Mouse (Mus musculus): ENCODE results near the gene Hsbp1. TPM values are rescaled to one million over a fixed set of nuclear protein-coding genes. Genes with fewer than 3 reads are reported as not detected.
"Not testable (repeated sequence)": the region's sequence is repeated elsewhere in the genome, so short reads cannot be mapped to it uniquely, and the experiment has no call there.

Gene Hsbp1
- 94.5 and 98.9 TPM in 2 replicates for total RNA-seq (2012; rRNA removed)

- Histone ChIP-seq H3K9ac (ENCODE audit: insufficient read depth, low read depth, low read length, poor library complexity, severe bottlenecking) (peak within 1 kb of the TSS; percentile 91), H3K9me3 (ENCODE audit: control insufficient read depth, insufficient read depth, low read depth, low read length) (peaks cover 1% of the 10 kb centered on the region; the same call in 1 of the 2 replicates), H3K36me3 (ENCODE audit: control insufficient read depth, insufficient read depth, low read length, poor library complexity, severe bottlenecking) (peaks cover 22% of the 10 kb centered on the region), H3K4me3 (ENCODE audit: insufficient read depth in 1 of 2, low read depth in 1 of 2, low read length in 2 of 2, poor library complexity in 1 of 2, severe bottlenecking in 1 of 2) (peak within 1 kb of the TSS; percentile 93 to 94), H3K27ac (ENCODE audit: insufficient read depth, low read depth, low read length, poor library complexity, severe bottlenecking) (no peak within 1 kb of the TSS; the same call in 1 of the 2 replicates), H3K4me1 (ENCODE audit: control insufficient read depth in 2 of 2, insufficient read depth in 2 of 2, low read length in 2 of 2, poor library complexity in 1 of 2) (no peaks in the 10 kb centered on the region)
- in situ Hi-C loops (cut with MboI; ENCODE audit: low sequenced_read_pairs in 2 of 2, unreplicated experiment in 2 of 2) = no loop called here
- TF ChIP-seq ZC3H11A (IDR thresholded peaks at IDR 0.05; ENCODE audit: borderline replicate concordance, low read depth, low read length) = no peak
- peak; percentile 97 for TF ChIP-seq HCFC1 (IDR thresholded peaks at IDR 0.05; ENCODE audit: borderline replicate concordance, insufficient read depth, low read length)
- peak; percentile 98 for TF ChIP-seq CHD2 (IDR thresholded peaks at IDR 0.05; ENCODE audit: low read depth, low read length)
- DNase-seq (ENCODE audit: low read depth, low spot score) = peak; percentile 96
Measured at GRCm38 (mm10) chr8:119344190-119344856, at the start of gene Hsbp1. TSS of gene Hsbp1 (plus strand) at chr8:119344488.

DNA sequence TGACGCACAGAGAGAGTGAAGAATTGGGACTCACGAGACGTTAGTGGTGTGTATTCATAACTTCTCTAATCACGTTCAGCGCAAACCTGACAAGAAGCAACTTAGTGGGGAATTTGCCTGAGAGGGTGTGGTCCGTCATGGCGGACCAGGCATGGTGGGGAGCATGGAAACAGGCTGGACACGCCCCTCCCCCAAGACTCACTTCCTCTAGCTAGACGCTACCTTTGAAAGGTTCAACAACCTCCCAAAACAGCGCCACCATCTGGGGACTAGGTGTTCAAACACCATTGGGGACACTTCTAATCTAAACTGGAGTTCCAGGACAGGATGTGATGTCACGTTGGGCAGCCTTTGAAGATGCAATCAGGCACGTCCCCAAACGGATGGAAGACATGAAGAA lies 48.8 kb upstream of the Hsbp1 start:
- H3K36me3 ChIP-seq (ENCODE audit: control insufficient read depth, insufficient read depth, low read length, poor library complexity, severe bottlenecking) = no peaks in the 10 kb centered on the region
- H3K4me3 ChIP-seq (ENCODE audit: insufficient read depth in 1 of 2, low read depth in 1 of 2, low read length in 2 of 2, poor library complexity in 1 of 2, severe bottlenecking in 1 of 2) = no peak overlapping the region
- no peak overlapping the region for H3K9ac ChIP-seq (ENCODE audit: insufficient read depth, low read depth, low read length, poor library complexity, severe bottlenecking)
- H3K9me3 ChIP-seq (ENCODE audit: control insufficient read depth, insufficient read depth, low read depth, low read length) = no peaks in the 10 kb centered on the region
- H3K27ac ChIP-seq (ENCODE audit: insufficient read depth, low read depth, low read length, poor library complexity, severe bottlenecking) = no peak overlapping the region
- in situ Hi-C loops (cut with MboI; ENCODE audit: low sequenced_read_pairs in 2 of 2, unreplicated experiment in 2 of 2) = no loop called here
- peak; percentile 40 for DNase-seq (ENCODE audit: low read depth, low spot score)
- no peaks in the 10 kb centered on the region for H3K4me1 ChIP-seq (ENCODE audit: control insufficient read depth in 2 of 2, insufficient read depth in 2 of 2, low read length in 2 of 2, poor library complexity in 1 of 2)
- TF ChIP-seq CHD2 (IDR thresholded peaks at IDR 0.05; ENCODE audit: low read depth, low read length) (no peak), ZC3H11A (IDR thresholded peaks at IDR 0.05; ENCODE audit: borderline replicate concordance, low read depth, low read length) (no peak), ZNF384 (IDR thresholded peaks at IDR 0.05; ENCODE audit: low read depth, low read length) (no peak), MAFK (IDR thresholded peaks at IDR 0.05; ENCODE audit: insufficient read depth, low read depth, low read length) (no peak), HCFC1 (IDR thresholded peaks at IDR 0.05; ENCODE audit: borderline replicate concordance, insufficient read depth, low read length) (no peak)

DNA sequence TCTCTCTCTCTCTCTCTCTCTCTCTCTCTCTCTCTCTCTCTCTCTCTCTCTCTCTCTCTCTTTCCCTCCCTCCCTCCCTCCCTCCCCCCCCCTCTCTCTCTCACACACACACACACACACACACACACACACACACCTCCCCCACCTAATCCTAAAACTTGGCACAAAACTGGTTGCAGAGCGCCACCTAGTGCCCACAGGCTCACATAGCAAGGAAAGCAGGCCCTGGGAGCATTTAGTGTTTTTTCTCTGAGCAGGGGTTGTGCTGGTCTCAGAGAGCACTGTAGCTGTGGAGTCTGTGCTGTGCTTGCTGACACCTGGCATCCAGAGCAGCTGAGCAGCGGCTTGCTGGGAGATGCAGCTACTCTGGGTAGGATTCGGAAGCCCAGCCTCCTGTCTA lies 46.5 kb upstream of the Hsbp1 start:
- H3K4me1 ChIP-seq (ENCODE audit: control insufficient read depth in 2 of 2, insufficient read depth in 2 of 2, low read length in 2 of 2, poor library complexity in 1 of 2); in situ Hi-C loops (cut with MboI; ENCODE audit: low sequenced_read_pairs in 2 of 2, unreplicated experiment in 2 of 2); H3K9me3 ChIP-seq (ENCODE audit: control insufficient read depth, insufficient read depth, low read depth, low read length); H3K36me3 ChIP-seq (ENCODE audit: control insufficient read depth, insufficient read depth, low read length, poor library complexity, severe bottlenecking); H3K27ac ChIP-seq (ENCODE audit: insufficient read depth, low read depth, low read length, poor library complexity, severe bottlenecking); H3K4me3 ChIP-seq (ENCODE audit: insufficient read depth in 1 of 2, low read depth in 1 of 2, low read length in 2 of 2, poor library complexity in 1 of 2, severe bottlenecking in 1 of 2); H3K9ac ChIP-seq (ENCODE audit: insufficient read depth, low read depth, low read length, poor library complexity, severe bottlenecking): not testable (repeated sequence)
- peak; percentile 16; the same call in 1 of the 2 replicates for TF ChIP-seq ZC3H11A (IDR thresholded peaks at IDR 0.05; ENCODE audit: borderline replicate concordance, low read depth, low read length)
- peak; percentile 46 for DNase-seq (ENCODE audit: low read depth, low spot score)

- Histone ChIP-seq H3K4me3 (ENCODE audit: insufficient read depth in 1 of 2, low read depth in 1 of 2, low read length in 2 of 2, poor library complexity in 1 of 2, severe bottlenecking in 1 of 2) (no peak overlapping the region), H3K27ac (ENCODE audit: insufficient read depth, low read depth, low read length, poor library complexity, severe bottlenecking) (no peak overlapping the region), H3K9ac (ENCODE audit: insufficient read depth, low read depth, low read length, poor library complexity, severe bottlenecking) (no peak overlapping the region), H3K4me1 (ENCODE audit: control insufficient read depth in 2 of 2, insufficient read depth in 2 of 2, low read length in 2 of 2, poor library complexity in 1 of 2) (peaks cover 0 to 3% of the 10 kb centered on the region in 2 experiments; a peak in 1 of 4 replicates), H3K9me3 (ENCODE audit: control insufficient read depth, insufficient read depth, low read depth, low read length) (no peaks in the 10 kb centered on the region), H3K36me3 (ENCODE audit: control insufficient read depth, insufficient read depth, low read length, poor library complexity, severe bottlenecking) (no peaks in the 10 kb centered on the region)
- in situ Hi-C loops (cut with MboI; ENCODE audit: low sequenced_read_pairs in 2 of 2, unreplicated experiment in 2 of 2) = no loop called here
- no peak for DNase-seq (ENCODE audit: low read depth, low spot score)
- no peak for TF ChIP-seq MAFK (IDR thresholded peaks at IDR 0.05; ENCODE audit: insufficient read depth, low read depth, low read length)
- no peak for TF ChIP-seq HCFC1 (IDR thresholded peaks at IDR 0.05; ENCODE audit: borderline replicate concordance, insufficient read depth, low read length)
- no peak for TF ChIP-seq ZC3H11A (IDR thresholded peaks at IDR 0.05; ENCODE audit: borderline replicate concordance, low read depth, low read length)
- no peak for TF ChIP-seq CHD2 (IDR thresholded peaks at IDR 0.05; ENCODE audit: low read depth, low read length)
- no peak for TF ChIP-seq ZNF384 (IDR thresholded peaks at IDR 0.05; ENCODE audit: low read depth, low read length)
Measured at GRCm38 (mm10) chr8:119300335-119300734, 44.0 kb upstream of the Hsbp1 start.

DNA sequence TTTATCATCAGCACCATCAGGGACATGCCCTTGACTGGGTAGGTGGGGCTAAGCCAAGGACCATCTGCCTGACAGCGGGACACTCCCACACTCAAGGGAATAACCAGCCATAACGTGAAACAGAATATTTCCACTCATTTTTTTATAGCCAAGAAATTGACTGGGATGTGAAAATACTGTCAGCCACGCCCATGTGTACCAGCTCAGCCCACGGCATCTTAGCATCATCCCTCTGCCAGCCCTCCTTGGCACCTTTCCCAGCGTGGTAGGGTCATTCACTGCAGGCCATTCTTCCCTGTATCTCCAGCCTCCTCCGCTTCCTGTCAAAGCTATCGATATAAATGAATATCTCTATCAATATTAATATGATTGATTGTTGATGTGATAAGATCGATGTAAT lies 40.1 kb upstream of the Hsbp1 start:
- in situ Hi-C loops (cut with MboI; ENCODE audit: low sequenced_read_pairs in 2 of 2, unreplicated experiment in 2 of 2) = no loop called here
- peaks cover 0 to 3% of the 10 kb centered on the region in 2 experiments; a peak in 1 of 4 replicates for H3K4me1 ChIP-seq (ENCODE audit: control insufficient read depth in 2 of 2, insufficient read depth in 2 of 2, low read length in 2 of 2, poor library complexity in 1 of 2)
- no peak overlapping the region for H3K4me3 ChIP-seq (ENCODE audit: insufficient read depth in 1 of 2, low read depth in 1 of 2, low read length in 2 of 2, poor library complexity in 1 of 2, severe bottlenecking in 1 of 2)
- no peaks in the 10 kb centered on the region for H3K9me3 ChIP-seq (ENCODE audit: control insufficient read depth, insufficient read depth, low read depth, low read length)
- DNase-seq (ENCODE audit: low read depth, low spot score) = no peak
- H3K27ac ChIP-seq (ENCODE audit: insufficient read depth, low read depth, low read length, poor library complexity, severe bottlenecking) = no peak overlapping the region
- H3K36me3 ChIP-seq (ENCODE audit: control insufficient read depth, insufficient read depth, low read length, poor library complexity, severe bottlenecking) = no peaks in the 10 kb centered on the region
- TF ChIP-seq MAFK (IDR thresholded peaks at IDR 0.05; ENCODE audit: insufficient read depth, low read depth, low read length) = no peak
- no peak for TF ChIP-seq CHD2 (IDR thresholded peaks at IDR 0.05; ENCODE audit: low read depth, low read length)
- no peak for TF ChIP-seq ZC3H11A (IDR thresholded peaks at IDR 0.05; ENCODE audit: borderline replicate concordance, low read depth, low read length)
- TF ChIP-seq ZNF384 (IDR thresholded peaks at IDR 0.05; ENCODE audit: low read depth, low read length) = no peak
- no peak for TF ChIP-seq HCFC1 (IDR thresholded peaks at IDR 0.05; ENCODE audit: borderline replicate concordance, insufficient read depth, low read length)
- no peak overlapping the region for H3K9ac ChIP-seq (ENCODE audit: insufficient read depth, low read depth, low read length, poor library complexity, severe bottlenecking)

Data from ES-E14 (cell line).